Mouse (Mus musculus) right cerebral cortex, adult 18-20 months (tissue): ENCODE results near the gene Usp44.
A peak's percentile ranks its signal among the peaks of the same experiment; 100 is the strongest.
"Not testable (repeated sequence)": the region's sequence is repeated elsewhere in the genome, so short reads cannot be mapped to it uniquely, and the experiment has no call there.

Experiments used
- DNase-seq: peaks from one replicate; pipeline ENCODE4 v3.0.0; 2022; ENCODE audit warnings: mixed read lengths

Usp44 gene

GRCm38 (mm10) chr10:93830931-93831729 lies at the start of gene Usp44:
Gene Usp44, plus strand, starts transcription at chr10:93831555.
- DNase-seq = no peak

DNA sequence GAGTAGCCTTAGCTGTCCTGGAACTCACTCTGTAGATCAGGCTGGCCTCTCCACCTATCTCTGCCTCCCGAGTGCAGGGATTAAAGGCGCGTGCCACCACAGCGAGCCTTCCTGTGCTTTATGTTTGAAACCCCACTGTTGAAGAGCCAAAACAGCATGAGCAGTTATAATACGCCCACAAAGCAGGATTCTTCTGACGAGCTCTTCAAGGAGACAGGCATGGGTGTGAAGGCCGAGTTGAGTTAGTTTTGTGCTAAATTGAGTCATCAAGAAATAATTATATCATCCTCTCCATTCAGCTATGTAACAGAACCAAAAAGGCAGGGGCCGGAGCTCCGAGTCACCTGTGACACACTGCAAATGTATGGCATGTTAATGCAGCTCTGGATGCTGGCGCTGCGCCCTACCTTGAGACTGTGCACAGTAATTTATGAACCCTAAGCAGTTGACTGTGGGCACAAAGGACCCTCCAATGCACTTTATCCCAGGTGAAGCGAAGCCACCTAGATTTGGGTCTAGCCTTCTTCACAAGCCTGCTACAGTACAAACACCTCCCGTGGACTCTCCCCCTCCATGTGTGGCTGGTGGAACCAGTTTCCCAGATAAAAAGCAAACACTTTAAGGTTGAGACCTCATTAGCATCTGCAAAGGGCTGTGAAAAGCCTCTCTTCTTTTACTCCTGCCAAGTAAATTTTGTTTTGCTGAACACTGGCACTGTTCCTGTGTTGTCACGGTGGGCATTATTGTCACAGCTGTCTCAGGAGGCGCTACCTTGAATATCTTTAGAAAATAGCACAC lies 47.9 kb upstream of the Usp44 start:
- peak; percentile 29 for DNase-seq

DNA sequence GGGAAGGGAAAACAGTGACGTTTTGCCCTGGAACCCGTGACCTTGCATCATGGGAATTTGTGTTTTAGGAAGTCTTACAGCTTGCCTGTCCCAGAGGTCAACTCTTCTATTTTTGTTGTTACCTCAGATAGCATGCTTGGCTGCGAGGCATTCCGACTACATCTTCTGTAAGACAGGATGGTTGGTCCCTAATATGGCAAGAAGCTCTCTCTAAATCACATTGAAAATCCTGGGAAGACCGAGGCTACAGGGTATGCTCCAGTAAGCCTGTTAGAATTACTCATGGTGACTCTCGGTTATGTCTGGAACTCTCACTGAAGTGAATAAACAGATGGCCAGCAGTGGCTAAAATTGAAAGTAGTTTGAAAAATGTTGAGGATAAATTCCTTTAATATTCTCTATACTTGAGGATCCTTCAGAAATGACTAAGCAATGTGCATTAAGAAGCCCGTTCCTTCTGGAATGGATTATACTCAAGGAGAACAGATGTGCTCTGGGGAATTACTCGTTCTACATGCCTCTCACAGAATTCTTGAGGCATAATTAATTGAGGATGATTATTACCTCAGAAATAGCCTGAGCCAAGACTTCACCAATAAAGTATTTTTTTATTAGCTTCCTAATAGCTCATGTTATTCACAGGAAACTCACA lies 31.5 kb upstream of the Usp44 start:
- DNase-seq = no peak

- DNase-seq = no peak
These were observed 31.0 kb upstream of the Usp44 start for GRCm38 (mm10) chr10:93800363-93800722.

DNA sequence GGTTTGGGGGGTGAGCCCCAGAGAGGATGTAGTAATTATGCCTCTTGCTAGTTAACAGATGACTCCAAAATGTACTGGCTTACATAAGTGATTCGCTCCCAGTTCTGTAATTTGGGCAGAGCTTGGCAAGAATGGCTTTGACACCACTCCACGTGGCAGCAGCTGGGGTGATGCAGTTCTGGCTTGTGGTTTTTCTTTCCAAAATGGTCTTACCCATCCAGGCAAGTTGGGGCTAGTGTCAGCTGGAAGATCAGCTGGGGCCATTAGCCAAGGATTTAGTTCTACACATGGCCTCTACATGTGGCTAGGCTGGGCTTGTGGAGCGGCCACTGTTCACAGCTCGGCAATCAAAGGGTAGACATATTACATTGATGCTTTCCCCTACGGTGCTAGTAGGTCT lies 30.5 kb upstream of the Usp44 start:
- no peak for DNase-seq

GRCm38 (mm10) chr10:93803199-93803598 lies 28.2 kb upstream of the Usp44 start:
- DNase-seq = no peak

DNA sequence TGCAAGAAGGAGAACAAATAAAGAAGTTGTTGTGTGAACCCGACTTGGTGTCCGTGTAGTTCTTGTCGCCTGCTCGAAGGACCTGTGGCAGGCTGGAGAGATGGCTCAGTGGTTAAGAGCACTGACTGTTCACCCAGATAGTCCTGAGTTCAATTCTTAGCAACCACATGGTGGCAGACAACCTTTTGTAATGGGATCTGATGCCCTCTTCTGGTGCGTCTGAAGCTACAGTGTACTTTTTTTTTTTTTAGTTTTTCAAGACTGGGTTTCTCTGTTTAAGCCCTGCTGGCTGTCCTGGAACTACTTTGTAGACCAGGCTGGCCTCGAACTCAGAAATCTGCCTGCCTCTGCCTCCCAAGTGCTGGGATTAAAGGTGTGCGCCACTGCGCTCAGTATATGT lies 21.9 kb upstream of the Usp44 start:
- not testable (repeated sequence) for DNase-seq

DNA sequence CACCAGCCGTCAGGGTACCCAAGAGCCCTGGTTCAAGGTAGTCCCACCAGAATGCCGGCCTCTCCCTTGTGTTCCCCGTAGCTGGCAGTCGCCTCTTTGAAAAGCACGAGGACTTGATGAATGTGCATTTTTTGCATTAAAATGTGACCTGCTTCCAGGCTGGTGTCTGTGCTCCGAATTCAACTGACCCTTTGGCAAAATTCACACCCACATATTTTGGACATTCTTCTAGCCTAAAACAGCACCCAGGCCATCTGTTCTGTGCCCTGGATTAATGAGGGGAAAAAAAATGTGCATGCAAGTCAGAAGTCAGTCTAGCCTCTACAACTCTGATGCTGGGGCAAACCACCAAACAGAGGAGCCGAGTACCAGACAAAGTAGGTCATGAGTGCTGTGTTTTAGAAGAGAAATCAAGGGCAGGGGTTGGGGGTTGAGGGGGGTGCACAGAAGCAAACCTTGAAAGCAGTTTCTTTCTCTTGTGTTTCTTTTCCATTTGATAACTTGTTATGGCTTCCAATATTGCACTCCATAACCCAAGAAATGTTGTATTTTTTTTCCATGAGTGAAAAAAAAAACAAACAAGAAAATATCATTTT lies 20.7 kb upstream of the Usp44 start:
- DNase-seq = no peak

DNA sequence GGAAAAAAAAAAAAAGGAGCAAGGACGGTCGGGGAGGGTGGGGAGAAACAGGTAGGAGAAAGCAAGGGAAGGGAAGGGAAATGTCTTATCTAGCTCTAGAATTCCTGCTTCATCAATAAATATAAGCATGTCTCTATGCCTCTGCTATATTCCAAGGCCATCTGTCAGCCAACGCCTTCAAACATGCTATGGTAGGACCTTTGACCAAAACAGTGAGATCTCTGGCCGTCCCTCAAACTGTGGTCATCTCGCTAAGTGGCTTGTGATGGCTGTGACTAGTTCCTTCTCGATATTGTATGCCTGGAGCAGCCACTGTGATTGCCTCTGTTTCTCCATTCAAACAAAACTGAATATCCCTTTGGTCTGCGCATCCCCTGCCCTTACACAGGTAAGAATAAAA lies 19.3 kb upstream of the Usp44 start:
- no peak for DNase-seq

DNA sequence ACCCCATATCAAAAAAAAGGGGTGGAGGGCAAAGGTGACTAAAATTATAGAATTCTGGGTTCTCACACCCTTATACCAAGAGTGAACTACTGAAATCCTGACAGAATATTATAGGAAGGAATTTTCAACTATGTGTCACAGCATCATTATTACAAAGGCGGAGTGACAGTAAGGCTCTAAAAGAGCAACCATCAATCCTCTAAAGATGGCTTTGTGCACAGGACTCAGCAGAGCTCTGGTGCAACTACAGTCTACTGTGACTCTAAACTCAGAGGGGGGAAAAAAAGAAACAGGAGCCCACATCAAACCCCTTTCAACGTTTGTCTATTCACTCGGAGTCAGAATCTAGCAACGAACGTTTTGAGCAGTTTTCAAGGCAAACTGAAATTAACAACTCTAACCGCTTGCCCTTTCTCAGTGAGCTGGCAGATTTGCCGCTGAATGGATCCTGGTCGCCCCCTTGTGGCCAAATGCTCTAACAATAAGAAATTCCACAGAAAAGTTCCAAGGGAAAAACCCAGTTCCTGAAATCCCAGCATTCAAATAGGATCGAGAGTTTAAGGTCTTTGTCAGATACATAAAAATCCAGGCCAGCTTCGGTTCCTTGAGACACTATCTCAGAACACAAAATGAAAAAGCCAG lies 18.5 kb upstream of the Usp44 start:
- DNase-seq = peak; percentile 76

DNA sequence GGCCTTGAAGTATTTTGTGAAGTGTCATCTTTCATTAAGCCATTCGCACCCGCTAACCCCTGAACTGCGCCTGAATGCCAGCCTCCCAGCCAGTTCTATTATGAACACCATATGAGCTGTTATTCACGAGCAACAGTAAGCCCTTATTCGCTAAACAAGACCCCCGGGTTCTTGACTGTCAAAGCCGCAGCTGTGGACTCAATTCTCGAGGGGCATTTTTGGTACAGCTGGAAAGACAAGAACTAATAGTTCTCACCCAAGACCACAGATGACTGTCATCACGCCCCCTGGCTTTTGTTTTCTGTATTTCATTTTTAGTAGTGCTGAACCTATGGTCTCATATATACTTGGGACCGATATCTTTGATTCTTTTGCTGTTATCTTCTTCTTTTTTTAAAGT lies 17.6 kb upstream of the Usp44 start:
- DNase-seq = no peak

GRCm38 (mm10) chr10:93818661-93819060 lies 12.7 kb upstream of the Usp44 start:
- DNase-seq = peak; percentile 73

DNA sequence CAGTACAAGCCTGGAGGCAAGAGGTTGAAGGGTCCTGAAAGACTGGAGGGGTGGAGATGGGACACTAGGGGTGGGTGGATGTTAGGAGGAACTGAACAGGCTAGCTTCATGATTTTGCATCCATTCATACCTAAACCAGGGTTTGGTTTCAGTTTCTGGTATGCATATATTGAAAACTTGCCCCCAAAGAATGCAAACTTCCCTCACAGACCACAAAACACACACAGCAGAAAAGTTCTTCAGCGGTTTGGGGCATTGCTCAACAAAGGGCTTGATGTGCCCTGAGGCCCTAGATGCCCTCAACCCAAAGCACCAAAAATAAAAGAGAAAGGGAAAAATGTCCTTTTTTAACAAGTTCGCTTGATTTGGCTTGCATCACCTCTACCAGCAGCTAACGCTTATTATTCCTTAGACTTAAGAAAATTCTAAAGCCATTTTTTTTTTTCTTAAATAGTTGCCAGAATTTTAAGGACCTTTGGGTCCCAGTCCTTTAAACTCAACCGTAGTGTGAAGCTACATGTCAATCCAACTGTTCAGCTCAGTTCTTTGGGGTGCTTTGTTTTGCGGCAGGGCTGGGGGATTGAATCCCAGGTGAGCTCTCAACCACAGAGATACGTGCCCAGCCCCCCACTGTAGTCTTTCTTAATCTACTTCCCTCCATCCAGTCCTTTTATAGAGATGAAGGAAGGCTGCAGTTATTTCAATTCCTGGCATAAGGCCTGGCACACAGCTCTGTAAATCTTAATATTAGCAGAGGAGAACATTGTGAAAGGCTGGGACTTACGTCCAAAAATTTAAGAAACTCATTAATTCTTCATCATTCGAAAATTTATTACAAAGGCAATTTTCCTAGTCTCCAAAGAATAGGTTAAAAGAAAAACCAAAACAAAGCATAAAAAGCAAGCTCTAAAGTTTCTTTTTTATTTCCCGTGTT lies 1.2 kb upstream of the Usp44 start:
- no peak for DNase-seq

- DNase-seq = no peak
These were observed 597 bp downstream of the Usp44 start for GRCm38 (mm10) chr10:93831730-93832574.

DNA sequence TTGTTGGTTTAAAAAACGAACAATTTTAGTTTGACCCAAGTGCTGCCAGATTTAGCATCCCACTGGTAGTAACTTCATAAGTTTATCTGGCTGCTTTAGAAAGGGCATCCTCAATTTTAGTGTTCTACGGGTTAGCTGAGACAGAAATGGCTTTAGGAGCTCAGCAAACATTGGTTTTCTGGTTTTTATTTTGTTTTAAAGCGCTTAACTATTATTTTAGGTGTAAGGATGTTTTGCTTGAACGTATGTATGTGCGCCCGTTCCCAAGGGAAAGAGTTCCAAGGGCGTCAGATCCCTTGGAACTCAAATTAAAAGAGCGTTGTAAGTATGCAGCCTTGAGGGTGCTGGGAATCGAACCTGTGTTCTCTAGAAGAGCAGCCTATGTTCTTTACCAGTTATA lies 1.5 kb downstream of the Usp44 start:
- no peak for DNase-seq

- DNase-seq = no peak
These were observed 2.0 kb downstream of the Usp44 start for GRCm38 (mm10) chr10:93833370-93833698.

DNA sequence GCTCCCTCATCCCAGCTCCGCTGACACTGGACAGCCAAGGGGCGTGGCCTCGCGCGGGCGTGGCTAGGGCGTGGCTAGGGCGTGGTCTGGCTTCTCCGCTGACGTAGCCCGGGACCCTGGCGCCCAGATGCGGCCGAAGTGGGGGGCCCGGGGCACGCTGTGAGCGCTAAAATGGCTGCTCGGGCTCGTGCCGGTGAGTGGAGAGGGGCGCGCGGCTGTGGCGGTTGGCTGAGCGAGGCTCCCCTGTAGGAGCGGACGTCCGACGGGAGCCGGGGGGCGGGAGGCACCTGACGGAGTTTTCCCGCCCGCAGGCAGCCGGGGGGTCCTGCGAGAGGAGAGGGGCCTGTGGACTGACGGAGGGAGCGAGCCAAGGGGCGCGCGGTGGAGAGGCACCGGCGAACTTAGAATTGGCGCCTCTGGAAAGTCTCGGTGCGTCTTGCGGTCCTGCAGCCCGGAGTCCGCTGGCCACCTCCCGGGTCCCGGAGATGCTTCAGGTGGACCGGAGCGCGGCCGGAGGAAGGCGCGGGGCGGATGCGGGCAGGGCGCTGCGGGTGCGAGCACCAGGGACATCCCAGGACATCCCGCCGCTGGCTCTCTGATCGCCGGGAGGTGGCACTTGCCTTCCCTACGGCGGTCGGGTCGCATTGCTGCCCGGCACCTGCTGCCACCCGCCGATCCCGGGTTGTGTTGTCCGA lies 2.5 kb downstream of the Usp44 start:
- no peak for DNase-seq

DNA sequence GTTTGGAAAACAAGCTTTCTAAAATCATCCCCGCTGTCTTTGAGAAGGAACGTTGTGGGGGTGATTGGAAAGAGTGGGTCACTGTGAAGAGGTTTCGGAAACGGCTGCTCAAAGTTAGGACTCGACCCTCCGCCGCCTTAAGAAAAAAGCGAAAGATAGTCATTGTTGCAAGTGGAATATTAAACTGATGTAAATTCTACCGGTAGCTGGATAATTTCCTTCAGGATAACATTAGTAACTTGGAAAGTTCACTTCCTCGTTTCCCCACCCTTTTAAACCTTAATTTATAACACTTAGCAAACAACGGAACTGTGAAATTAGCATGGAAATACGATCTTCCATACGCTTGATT lies 3.0 kb downstream of the Usp44 start:
- no peak for DNase-seq

GRCm38 (mm10) chr10:93835115-93835514 lies 3.8 kb downstream of the Usp44 start:
- DNase-seq = not testable (repeated sequence)

GRCm38 (mm10) chr10:93846706-93847105 lies 15.4 kb downstream of the Usp44 start:
- DNase-seq = no peak
